Mouse (Mus musculus) brain, embryonic 14.5 days (tissue): ENCODE measurements around the gene Dnajc4.

Experiments
- CTCF ChIP-seq: fragments of 200-500 bp; IDR thresholded peaks from 2 replicates; pipeline ENCODE4 v1.5.1; 2012; ENCODE audit warnings: inconsistent platforms, mild to moderate bottlenecking, moderate library complexity, borderline replicate concordance; ENCODE audit not compliant: insufficient read depth, insufficient read length; ENCODE audit errors: extremely low read depth
- POLR2A ChIP-seq: fragments of 200-500 bp; IDR thresholded peaks from 2 replicates; pipeline ENCODE4 v1.6.1; 2012; ENCODE audit warnings: mild to moderate bottlenecking, inconsistent platforms, borderline replicate concordance; ENCODE audit not compliant: poor library complexity, insufficient read depth, insufficient read length, severe bottlenecking; ENCODE audit errors: extremely low read depth

DNA sequence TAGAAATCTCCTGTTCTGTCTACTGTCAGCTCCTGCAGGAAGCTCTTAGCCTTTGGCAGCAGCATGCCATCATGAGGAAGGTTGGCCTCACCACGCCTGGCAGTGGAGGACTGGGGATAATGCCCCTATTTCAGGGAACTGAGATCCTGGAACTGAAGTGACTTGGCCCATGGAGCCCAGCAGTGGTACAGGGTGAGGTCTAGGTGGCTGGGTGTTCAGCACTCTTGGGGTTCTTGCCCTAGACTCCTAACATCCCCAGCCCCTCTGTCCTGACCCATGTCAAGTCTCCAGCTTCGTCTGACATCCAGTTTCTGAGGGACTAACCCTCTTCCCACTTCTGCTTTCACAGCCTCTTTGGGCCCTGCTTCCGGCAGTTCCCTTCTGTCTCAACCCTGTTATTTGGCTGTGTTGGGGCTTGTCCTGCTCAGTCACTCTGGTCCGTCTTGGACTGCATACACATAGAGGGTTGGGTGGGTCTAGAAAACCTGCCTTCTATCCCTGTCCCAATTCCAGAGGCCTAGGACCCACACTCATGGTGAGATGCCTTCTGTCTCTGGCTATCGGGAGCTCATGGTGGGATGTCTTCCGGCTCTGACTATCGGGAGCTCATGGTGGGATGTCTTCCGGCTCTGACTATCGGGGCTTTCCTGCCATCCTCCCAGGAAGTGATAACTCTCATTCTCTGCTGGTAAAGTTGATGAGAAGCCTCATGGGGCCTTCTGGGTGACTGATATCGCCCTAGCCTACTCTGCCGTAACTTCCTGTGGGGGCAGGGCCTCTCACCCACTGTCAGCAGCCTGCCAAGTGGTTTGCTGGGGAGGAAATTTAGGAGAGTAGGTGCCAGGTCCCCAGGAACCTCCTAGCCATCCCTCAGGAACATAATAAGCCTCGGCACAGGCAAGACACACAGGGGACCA is 25.4 kb upstream of the Dnajc4 start:
- TF ChIP-seq CTCF (no peak), POLR2A (no peak)
